Mouse (Mus musculus) testis, adult 2 months (tissue): Measurements from ENCODE around the gene Cldn9. TPM values are rescaled to one million over a fixed set of nuclear protein-coding genes. Genes with fewer than 3 reads are reported as not detected.

Source experiments
- H3K27ac ChIP-seq: fragments of 200-500 bp; 2 replicates; pipeline ENCODE4 v1.5.1; 2012; ENCODE audit warnings: low read depth, low read length; ENCODE audit not compliant: control insufficient read depth, insufficient read depth
- H3K27me3 ChIP-seq: fragments of 200-500 bp; 2 replicates; pipeline ENCODE4 v1.6.1; 2012; ENCODE audit warnings: mild to moderate bottlenecking, low read length, moderate library complexity; ENCODE audit not compliant: control insufficient read depth, insufficient read depth
- H3K36me3 ChIP-seq: fragments of 200-500 bp; 2 replicates; pipeline ENCODE4 v1.6.1; 2012; ENCODE audit warnings: mild to moderate bottlenecking, low read length; ENCODE audit not compliant: control insufficient read depth, insufficient read depth
- H3K4me1 ChIP-seq: fragments of 200-500 bp; 2 replicates; pipeline ENCODE4 v1.6.1; 2012; ENCODE audit warnings: low read length; ENCODE audit not compliant: control insufficient read depth, insufficient read depth
- H3K4me3 ChIP-seq: fragments of 200-500 bp; 2 replicates; pipeline ENCODE4 v1.5.1; 2012; ENCODE audit warnings: low read depth, mild to moderate bottlenecking, low read length, moderate library complexity, mixed read lengths; ENCODE audit not compliant: control insufficient read depth
- CTCF ChIP-seq: fragments of 200-500 bp; IDR thresholded peaks from 2 replicates; pipeline ENCODE4 v1.5.1; 2012; ENCODE audit warnings: low read depth, mild to moderate bottlenecking, inconsistent platforms, low read length, moderate library complexity; ENCODE audit not compliant: control insufficient read depth, insufficient read depth, insufficient replicate concordance
- POLR2A ChIP-seq: fragments of 200-500 bp; IDR thresholded peaks from 2 replicates; pipeline ENCODE4 v1.6.1; 2012; ENCODE audit warnings: low read depth, mild to moderate bottlenecking, inconsistent platforms, low read length, moderate library complexity; ENCODE audit not compliant: control insufficient read depth
- polyA plus RNA-seq: library from polyadenylated mRNA; depleted of rRNA; stranded (reverse); fragments of >200 nt; gene quantifications from 2 replicates; pipeline ENCODE4 v1.2.3, GENCODE M21; 2012

The Cldn9 gene
- polyA plus RNA-seq, 1 experiment, result 0.27 TPM

- Histone ChIP-seq H3K27ac (no peak overlapping the region), H3K4me3 (no peak overlapping the region), H3K36me3 (no peaks in the 10 kb centered on the region), H3K4me1 (peaks cover 22% of the 10 kb centered on the region), H3K27me3 (no peaks in the 10 kb centered on the region; the same call in 1 of the 2 replicates)
- TF ChIP-seq CTCF (no peak), POLR2A (no peak)
These were observed 3.5 kb downstream of the Cldn9 start for GRCm38 (mm10) chr17:23680336-23680735.

GRCm38 (mm10) chr17:23679127-23679835, 4.5 kb downstream of the Cldn9 start, which contains the start of gene Cldn6:
Cldn6 (plus strand) TSS chr17:23679249.
- Histone ChIP-seq H3K27ac (no peak within 1 kb of the TSS), H3K4me1 (peaks cover 27% of the 10 kb centered on the region)

DNA sequence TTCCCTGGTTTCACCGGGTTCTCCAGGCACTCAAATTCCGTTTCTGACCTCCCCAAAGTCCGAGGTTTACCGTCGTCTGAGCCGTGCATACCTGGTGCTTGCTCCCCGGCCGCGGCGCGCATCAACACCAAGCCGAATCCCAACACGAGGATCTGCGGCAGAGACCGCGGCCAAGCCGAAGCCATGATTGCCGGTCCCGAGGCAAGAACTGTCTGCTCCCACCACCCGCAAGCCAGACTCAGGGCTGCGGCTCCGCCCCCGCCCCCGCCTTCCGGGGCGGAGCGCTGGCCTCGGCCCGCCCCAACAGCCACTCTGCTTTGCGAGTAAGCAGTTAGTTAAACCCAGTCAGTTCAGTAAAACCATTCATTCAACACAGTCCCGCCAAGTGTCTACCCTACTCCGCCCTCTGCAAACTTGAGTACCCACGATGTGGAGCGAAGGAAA, 6.6 kb downstream of the Cldn9 start, which contains the start of gene Tnfrsf12a:
Tnfrsf12a (minus strand) TSS at position 233 of the 444 bp plus-strand sequence.
- Histone ChIP-seq H3K36me3 (no peaks in the 10 kb centered on the region), H3K4me3 (peak within 1 kb of the TSS; percentile 87), H3K4me1 (peaks cover 33% of the 10 kb centered on the region), H3K27ac (no peak within 1 kb of the TSS), H3K27me3 (no peaks in the 10 kb centered on the region; the same call in 1 of the 2 replicates)
- TF ChIP-seq POLR2A (peak; percentile 57), CTCF (no peak)

More at GRCm38 (mm10) chr17:23679127-23679835, 4.5 kb downstream of the Cldn9 start, which contains the start of gene Cldn6:
- Histone ChIP-seq H3K36me3 (no peaks in the 10 kb centered on the region), H3K4me3 (peak within 1 kb of the TSS; percentile 12; the same call in 1 of the 2 replicates), H3K27me3 (no peaks in the 10 kb centered on the region; the same call in 1 of the 2 replicates)
- no peak for TF ChIP-seq POLR2A
- TF ChIP-seq CTCF, result no peak

GRCm38 (mm10) chr17:23676473-23677031, 7.3 kb downstream of the Cldn9 start:
- Histone ChIP-seq H3K36me3 (no peaks in the 10 kb centered on the region), H3K27ac (no peak overlapping the region), H3K4me3 (peak overlapping the region; percentile 87), H3K27me3 (no peaks in the 10 kb centered on the region; the same call in 1 of the 2 replicates), H3K4me1 (peaks cover 33% of the 10 kb centered on the region)
- TF ChIP-seq CTCF (no peak), POLR2A (no peak)

DNA sequence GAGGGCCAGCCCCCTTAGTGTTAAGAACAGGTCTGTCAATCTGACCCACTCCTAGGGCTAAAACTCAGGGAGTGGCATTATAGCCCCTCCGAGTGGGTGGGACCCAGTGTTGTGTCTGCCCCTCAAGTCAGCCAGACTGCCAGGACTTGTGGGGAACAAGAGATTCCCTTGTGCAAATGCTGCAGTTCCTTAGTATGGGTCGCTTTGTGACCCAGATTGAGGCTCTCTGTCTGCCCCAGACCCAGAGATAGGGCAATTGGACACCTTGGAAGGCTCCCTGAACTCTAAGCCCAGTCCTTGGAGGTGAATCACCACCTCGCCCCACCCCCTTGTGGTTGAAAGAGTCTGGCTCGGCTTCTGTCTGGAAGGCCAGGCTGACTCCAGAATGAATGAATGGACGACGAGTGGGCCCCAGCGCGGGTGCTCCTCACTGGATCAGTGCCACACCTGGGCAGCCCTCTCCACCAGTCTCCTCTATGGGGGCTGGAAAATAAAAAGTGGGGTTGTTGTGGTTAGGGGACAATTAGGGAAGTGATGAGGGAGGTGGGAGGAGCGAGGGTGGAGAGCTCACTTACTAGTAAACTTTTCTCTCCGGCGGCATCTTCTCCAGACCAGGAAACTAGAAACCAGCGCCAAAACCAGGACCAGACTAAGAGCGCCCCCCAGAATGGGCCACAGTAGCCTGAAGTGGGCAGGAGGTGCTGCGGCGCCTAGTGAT, 8.1 kb downstream of the Cldn9 start:
- Histone ChIP-seq H3K27ac (no peak overlapping the region; the same call in 1 of the 2 replicates), H3K4me1 (peaks cover 33% of the 10 kb centered on the region), H3K27me3 (no peaks in the 10 kb centered on the region; the same call in 1 of the 2 replicates), H3K36me3 (no peaks in the 10 kb centered on the region), H3K4me3 (no peak overlapping the region)
- TF ChIP-seq POLR2A (no peak), CTCF (no peak)

GRCm38 (mm10) chr17:23675127-23675526, 8.7 kb downstream of the Cldn9 start:
- H3K27ac ChIP-seq, result no peak overlapping the region; the same call in 1 of the 2 replicates
- TF ChIP-seq CTCF, result no peak
- TF ChIP-seq POLR2A, result no peak
- no peaks in the 10 kb centered on the region; the same call in 1 of the 2 replicates for H3K27me3 ChIP-seq
- no peaks in the 10 kb centered on the region for H3K36me3 ChIP-seq
- H3K4me1 ChIP-seq, result peaks cover 33% of the 10 kb centered on the region
- no peak overlapping the region for H3K4me3 ChIP-seq

GRCm38 (mm10) chr17:23674271-23674952, 9.4 kb downstream of the Cldn9 start:
- no peak overlapping the region for H3K27ac ChIP-seq
- H3K36me3 ChIP-seq, result no peaks in the 10 kb centered on the region
- TF ChIP-seq CTCF (no peak), POLR2A (no peak)
- peak overlapping the region; percentile 93 for H3K4me3 ChIP-seq
- no peaks in the 10 kb centered on the region; the same call in 1 of the 2 replicates for H3K27me3 ChIP-seq
- peaks cover 33% of the 10 kb centered on the region for H3K4me1 ChIP-seq
